Mouse (Mus musculus) right cerebral cortex, postnatal 4 days (tissue): ENCODE measurements around the gene Thoc3.
A peak's percentile ranks its signal among the peaks of the same experiment; 100 is the strongest.
"Not testable (repeated sequence)": the region's sequence is repeated elsewhere in the genome, so short reads cannot be mapped to it uniquely, and the experiment has no call there.

Experiments used
- DNase-seq: peaks from one replicate; pipeline ENCODE4 v3.0.0-alpha.2; 2022

Thoc3 gene

GRCm38 (mm10) chr13:54468098-54469011 is at the start of gene Thoc3:
Thoc3 (minus strand) TSS chr13:54468849.
- peak; percentile 88 for DNase-seq

GRCm38 (mm10) chr13:54505920-54506319 is 37.3 kb upstream of the Thoc3 start:
- no peak for DNase-seq

GRCm38 (mm10) chr13:54504611-54505260 is 36.1 kb upstream of the Thoc3 start:
- no peak for DNase-seq

GRCm38 (mm10) chr13:54503604-54504521 is 35.2 kb upstream of the Thoc3 start, which contains the start of gene Simc1:
Simc1 (plus strand) TSS chr13:54503779.
- DNase-seq = peak; percentile 69

- DNase-seq = no peak
Measured at GRCm38 (mm10) chr13:54503278-54503603, 34.6 kb upstream of the Thoc3 start.

- no peak for DNase-seq
Measured at GRCm38 (mm10) chr13:54501957-54502690, 33.5 kb upstream of the Thoc3 start.

- no peak for DNase-seq
Measured at GRCm38 (mm10) chr13:54501352-54501751, 32.7 kb upstream of the Thoc3 start.

GRCm38 (mm10) chr13:54499551-54499950 is 30.9 kb upstream of the Thoc3 start:
- DNase-seq = not testable (repeated sequence)

- DNase-seq = no peak
Measured at GRCm38 (mm10) chr13:54491381-54491780, 22.7 kb upstream of the Thoc3 start.

GRCm38 (mm10) chr13:54490411-54490810 is 21.8 kb upstream of the Thoc3 start:
- no peak for DNase-seq

- no peak for DNase-seq
Measured at GRCm38 (mm10) chr13:54481498-54481897, 12.8 kb upstream of the Thoc3 start.

GRCm38 (mm10) chr13:54479286-54479685 is 10.6 kb upstream of the Thoc3 start:
- peak; percentile 26 for DNase-seq

GRCm38 (mm10) chr13:54475702-54476101 is 7.1 kb upstream of the Thoc3 start:
- DNase-seq = no peak

GRCm38 (mm10) chr13:54474996-54475395 is 6.3 kb upstream of the Thoc3 start:
- DNase-seq = no peak

- no peak for DNase-seq
Measured at GRCm38 (mm10) chr13:54471967-54472366, 3.3 kb upstream of the Thoc3 start.

GRCm38 (mm10) chr13:54469012-54469354 is 334 bp upstream of the Thoc3 start:
- no peak for DNase-seq

- DNase-seq = no peak
Measured at GRCm38 (mm10) chr13:54459282-54459681, 9.4 kb downstream of the Thoc3 start.

GRCm38 (mm10) chr13:54457062-54457461 is 11.6 kb downstream of the Thoc3 start:
- no peak for DNase-seq

GRCm38 (mm10) chr13:54447496-54448224 is 21.0 kb downstream of the Thoc3 start:
- DNase-seq = peak; percentile 54

- DNase-seq = peak; percentile 88
Measured at GRCm38 (mm10) chr13:54446686-54447495, 21.8 kb downstream of the Thoc3 start.

- no peak for DNase-seq
Measured at GRCm38 (mm10) chr13:54443693-54444092, 25.0 kb downstream of the Thoc3 start.
